Mouse (Mus musculus): ENCODE results near the gene Gm20388. TPM values are rescaled to one million over a fixed set of nuclear protein-coding genes. Genes with fewer than 3 reads are reported as not detected.

Gm20388 gene
- total RNA-seq, 2 experiments from 2014 or later = 18.5 to 23.8 TPM

DNA sequence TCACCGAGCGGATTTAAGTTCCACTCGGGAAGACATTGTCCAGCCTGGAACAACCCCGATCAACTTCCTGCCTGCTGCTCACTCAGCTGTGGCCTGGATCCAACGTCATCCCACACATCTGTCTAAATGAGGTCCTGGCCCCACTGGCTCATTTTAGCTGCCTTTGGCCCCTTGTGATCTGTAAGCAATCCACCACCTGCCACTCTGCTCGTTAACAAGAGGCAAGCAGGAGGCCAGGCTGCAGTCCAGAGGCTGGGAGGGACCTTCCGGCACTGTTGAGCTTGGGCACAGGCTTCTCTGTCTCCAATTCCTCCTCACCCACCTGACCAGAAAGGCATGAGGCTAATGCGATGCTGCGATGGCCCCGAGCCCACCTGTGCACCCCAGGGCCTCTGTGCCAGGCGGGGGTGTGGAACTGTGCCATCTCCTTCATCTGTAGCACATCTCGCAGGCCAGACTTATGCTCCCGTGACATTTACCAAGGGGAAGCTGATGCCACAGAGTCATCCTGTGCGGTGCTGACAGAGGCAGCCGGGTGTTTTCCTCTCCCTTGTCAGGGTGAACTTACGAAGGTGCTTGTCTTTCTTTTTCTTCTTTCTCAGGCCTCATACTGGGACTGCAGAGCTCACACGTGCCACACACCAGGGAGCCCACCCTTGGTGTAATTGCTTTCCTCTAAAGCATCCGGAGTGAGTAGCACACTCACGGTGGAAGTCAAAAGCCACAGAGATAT, 157.5 kb downstream of the Gm20388 start:
- ATAC-seq (replicated peaks; ENCODE audit: poor library complexity, severe bottlenecking) = no peak

DNA sequence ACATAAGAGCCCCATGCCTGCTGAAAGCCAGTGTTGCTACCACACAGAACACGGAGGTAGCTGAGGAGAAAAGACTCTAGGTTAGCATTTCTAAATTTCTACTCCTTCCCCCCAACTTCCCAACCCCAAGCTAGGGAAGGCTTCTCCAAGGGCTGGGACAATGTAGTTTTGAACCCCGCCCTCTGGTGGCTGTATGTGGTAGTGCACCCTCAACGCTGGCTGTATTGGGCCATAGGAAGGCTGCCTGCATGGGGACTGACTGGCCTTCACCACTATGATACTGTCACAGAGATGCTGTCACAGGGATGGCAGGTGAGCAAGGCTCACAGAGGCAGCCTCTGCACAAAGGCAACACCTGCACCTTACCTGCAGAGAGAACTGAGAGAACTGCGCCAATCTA, 161.0 kb downstream of the Gm20388 start:
- peak; percentile 83 for ATAC-seq (replicated peaks; ENCODE audit: poor library complexity, severe bottlenecking)

DNA sequence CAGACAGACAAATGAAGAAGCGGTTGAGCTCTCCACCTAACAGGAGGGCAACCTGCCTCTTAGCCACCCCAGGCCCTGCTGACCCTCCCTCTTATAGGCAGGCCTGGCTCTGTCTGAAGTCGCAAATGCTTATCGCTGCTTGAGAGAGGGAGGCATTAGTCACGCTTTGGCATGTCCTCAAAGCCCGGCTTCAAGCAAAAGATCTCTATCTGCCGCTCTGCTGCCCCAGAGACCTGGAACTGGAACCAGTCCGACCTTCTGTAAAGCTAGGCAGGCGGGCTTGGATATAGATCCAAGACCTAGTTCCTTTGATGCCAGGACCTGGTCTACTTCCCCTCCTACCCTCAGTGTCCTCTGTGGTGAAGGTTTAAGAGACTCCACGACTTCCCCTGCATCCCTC, 161.6 kb downstream of the Gm20388 start:
- no peak for ATAC-seq (replicated peaks; ENCODE audit: poor library complexity, severe bottlenecking)

DNA sequence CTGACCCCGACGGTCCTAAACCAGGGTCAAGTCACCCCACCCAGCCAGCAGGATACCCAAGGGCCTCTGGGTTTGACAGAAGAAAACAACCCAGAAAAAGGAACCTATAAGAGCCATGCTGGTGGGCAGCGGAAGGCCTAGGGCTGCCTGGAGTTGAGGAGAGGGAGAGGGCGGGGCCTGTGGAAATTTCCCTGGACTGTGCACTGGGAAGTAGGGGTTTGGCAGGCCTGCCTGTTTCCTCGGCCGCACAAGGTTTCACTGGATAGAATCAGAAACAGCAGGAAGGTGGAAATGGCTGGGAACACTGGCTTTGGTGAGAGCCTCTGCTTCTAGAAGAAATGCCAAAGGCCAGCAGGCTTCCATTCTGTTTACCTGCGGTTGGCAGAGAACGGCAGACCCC, 162.2 kb downstream of the Gm20388 start:
- no peak for ATAC-seq (replicated peaks; ENCODE audit: poor library complexity, severe bottlenecking)

DNA sequence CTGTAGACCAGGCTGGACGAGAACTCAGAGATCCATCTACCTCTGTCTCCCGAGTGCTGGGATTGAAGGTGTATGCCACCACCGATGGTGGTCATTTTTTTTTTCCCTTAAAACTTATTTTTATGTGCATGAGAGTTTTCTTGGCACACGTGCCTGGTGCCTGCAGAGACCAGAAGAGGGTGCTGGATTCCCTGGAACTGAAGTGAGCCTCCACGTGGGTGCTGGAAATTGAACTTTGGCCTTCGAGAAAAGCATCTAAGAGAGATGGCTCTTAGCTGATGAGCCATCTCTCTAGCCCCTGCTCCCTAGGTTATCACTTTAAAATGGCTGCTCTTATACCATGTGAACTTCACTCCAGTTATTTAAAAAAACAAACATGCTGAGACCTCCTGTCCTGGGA, 163.9 kb downstream of the Gm20388 start:
- no peak for ATAC-seq (replicated peaks; ENCODE audit: poor library complexity, severe bottlenecking)

DNA sequence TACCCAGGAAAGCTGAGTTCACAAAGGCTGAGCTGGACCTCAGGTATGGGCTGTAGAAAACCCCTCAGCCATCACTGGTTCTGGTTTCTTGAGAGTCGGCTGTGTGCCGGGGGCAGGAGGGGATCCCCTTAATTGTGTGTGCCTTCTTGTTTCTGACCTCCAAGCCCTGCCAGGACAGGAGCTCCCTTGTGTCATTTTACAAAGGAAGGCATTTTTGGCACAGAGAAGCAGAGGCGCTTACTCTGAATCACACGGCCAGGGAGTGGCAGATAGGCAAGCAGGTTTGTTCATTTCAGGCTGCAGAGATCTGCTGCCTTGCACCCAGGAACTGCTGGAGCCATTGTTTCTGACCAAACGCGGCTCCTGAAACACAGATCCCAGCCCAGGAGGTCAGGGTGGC, 164.7 kb downstream of the Gm20388 start:
- no peak for ATAC-seq (replicated peaks; ENCODE audit: poor library complexity, severe bottlenecking)

DNA sequence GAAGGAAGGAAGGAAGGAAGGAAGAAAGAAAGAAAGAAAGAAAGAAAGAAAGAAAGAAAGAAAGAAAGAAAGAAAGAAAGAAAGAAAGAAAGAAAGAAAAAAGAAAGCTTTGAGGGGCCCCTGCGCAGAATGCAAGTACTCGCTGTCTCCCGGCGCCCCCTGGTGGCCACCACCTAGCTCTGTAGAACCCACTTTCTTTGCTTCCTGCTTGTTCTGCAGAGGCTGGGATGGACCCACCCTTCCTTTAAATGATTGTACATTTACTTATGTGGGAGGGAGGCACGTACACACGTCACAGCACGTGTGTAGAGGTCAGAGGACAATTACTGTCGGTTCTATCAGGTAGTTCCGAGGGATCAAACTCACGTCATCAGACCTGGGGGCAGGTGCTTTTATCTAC, 167.4 kb downstream of the Gm20388 start:
- peak; percentile 77 for ATAC-seq (replicated peaks; ENCODE audit: poor library complexity, severe bottlenecking)

DNA sequence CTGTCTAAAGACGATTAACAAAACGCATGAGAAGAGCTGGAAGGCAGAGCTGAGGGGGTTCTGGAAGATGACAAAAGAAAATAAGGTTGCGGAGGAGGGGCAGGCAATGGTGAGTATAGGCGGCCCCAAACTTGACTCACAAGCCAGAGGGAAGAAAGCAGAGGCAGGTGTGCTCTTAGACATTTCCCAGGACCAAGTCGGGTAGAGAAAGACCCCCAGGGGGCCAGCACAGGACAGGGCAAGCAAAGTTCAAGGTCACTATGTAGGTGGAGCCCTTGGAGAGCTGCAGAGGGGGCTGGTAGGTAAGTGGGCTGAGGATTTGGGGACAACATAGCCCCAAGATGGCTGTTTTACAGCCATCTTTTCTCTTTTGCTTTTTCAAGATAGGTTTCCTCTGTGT, 168.7 kb downstream of the Gm20388 start:
- ATAC-seq (replicated peaks; ENCODE audit: poor library complexity, severe bottlenecking) = no peak

DNA sequence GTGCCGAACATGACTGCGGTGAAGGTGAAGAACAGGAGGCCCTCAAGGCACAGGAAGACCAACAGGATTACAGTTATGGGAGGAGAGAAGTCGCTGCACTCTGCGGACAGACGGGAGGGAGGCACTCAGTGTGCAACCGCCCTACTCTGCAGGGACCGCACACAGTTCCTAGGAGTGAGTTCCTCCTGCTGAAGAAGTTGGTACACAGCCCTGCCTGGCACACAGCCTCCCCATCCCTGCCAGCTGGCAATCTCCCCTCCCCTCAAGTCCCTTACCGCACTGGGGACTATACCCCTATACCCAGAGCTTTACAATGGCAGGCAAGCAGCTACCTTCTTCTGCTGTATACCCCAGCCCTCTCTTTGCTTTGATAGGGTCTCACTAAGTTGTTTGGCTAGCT, 172.6 kb downstream of the Gm20388 start:
- no peak for ATAC-seq (replicated peaks; ENCODE audit: poor library complexity, severe bottlenecking)

DNA sequence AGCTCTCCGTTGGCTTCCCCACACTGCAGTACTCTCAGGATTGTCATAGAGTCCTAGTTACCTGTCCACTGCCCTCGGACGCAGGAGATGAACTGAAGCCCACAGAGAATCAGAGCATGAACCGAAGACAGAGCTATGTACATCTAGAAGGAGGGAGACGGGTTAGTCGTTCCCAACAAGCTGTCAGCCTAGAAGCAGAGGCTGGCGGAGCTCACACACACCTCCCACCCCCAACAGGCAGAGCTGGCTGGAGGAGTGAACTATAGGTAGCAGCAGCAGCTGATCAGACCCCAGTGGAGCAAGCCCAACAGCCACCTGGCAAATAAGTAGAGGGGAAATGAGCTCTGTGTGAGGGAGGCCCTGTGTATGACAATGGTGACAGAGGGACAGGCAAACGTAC, 174.1 kb downstream of the Gm20388 start:
- ATAC-seq (replicated peaks; ENCODE audit: poor library complexity, severe bottlenecking) = no peak

DNA sequence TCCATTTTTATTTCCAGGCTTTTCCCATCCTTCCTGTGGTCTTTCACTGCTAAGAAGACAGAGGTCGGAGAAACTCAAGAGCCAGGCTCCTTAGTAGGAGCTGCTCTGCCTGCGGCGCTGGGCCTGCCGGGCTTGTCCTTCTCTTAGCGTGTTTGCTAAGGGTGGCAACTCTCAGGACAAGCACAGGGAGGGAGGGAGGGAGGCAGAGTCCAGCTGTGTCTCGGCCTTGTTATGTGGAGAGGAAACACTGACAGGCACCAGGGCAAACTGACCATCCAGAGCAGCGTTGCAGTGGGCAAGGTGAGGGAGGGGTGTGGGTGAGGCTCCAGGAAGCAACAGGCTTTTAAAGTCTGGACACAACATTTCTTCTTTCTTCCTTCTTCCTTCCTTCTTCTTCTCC, 178.9 kb downstream of the Gm20388 start:
- no peak for ATAC-seq (replicated peaks; ENCODE audit: poor library complexity, severe bottlenecking)

DNA sequence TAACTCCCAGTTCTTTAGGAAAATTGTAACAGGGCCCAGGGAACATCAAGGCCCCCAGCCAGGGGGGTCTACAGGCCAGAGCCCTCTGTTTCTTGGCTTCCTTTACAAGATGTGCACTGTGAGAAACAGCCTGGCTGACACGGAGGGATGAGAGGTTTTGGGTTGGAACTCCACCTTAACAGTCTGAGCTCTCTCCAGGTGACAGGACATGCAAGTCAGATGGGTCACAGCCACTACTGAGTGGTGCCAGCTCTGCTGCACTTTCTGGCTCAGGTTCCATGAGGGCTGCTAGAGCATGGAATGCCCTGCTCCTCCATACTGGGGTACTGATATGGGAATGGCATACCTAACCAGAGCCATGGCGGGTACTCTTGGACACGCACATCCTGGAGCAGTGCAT, 180.4 kb downstream of the Gm20388 start:
- no peak for ATAC-seq (replicated peaks; ENCODE audit: poor library complexity, severe bottlenecking)

DNA sequence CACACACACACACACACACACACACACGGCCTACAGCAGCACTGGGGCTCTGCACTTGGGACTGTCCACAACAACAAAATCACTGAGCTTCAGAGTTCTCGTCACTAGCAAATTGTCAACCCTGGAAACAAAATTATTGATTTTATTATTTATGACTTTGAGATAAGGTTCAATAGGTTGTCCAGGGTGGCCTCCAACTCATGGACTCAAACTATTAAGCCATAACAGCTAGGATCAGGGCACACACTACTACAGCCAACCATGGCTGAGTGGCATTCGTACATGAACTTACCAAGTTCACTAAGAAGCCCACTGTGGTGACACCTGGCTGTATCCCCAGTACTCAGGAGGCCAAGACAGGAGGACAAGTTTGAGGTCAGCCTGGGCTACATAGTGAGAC, 182.5 kb downstream of the Gm20388 start:
- no peak for ATAC-seq (replicated peaks; ENCODE audit: poor library complexity, severe bottlenecking)

DNA sequence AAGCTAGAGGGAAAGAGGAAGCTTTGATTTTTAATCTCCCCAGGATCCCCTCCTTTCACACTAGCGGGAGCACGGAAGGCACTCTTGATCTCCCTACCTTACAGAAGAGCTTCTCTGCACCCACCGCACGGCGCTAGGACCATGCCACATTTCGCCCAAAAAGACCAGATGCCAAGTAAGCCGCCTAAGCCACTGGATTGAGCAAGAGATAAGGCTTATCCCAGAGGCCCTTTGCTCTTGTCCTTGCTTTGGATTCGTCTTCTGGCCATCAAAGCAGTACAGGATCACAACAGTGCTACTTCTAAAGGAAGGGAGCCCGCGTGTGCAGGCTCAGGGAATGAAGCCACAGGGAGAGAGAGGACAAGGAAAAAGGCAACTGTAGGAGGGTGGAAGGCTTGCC, 184.2 kb downstream of the Gm20388 start:
- no peak for ATAC-seq (replicated peaks; ENCODE audit: poor library complexity, severe bottlenecking)

DNA sequence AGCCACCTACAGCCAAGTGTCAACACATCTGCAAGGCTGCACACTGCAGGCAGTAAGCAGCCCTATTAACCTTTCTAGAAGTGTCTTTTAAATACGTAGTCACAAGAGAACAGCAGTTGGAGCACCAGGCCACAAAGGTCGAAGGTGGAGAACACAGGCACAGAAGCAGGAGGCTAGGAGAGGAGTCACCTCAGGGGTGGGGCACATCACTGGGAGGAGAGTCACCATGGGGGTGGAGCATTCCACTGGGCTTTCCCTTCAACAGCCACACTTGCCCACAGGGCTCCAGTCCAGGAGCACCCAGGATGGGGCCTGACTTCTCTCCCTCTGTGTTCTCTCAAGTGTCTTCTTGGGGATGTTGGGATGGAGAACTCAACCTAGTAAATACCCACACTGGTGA, 185.8 kb downstream of the Gm20388 start:
- no peak for ATAC-seq (replicated peaks; ENCODE audit: poor library complexity, severe bottlenecking)

DNA sequence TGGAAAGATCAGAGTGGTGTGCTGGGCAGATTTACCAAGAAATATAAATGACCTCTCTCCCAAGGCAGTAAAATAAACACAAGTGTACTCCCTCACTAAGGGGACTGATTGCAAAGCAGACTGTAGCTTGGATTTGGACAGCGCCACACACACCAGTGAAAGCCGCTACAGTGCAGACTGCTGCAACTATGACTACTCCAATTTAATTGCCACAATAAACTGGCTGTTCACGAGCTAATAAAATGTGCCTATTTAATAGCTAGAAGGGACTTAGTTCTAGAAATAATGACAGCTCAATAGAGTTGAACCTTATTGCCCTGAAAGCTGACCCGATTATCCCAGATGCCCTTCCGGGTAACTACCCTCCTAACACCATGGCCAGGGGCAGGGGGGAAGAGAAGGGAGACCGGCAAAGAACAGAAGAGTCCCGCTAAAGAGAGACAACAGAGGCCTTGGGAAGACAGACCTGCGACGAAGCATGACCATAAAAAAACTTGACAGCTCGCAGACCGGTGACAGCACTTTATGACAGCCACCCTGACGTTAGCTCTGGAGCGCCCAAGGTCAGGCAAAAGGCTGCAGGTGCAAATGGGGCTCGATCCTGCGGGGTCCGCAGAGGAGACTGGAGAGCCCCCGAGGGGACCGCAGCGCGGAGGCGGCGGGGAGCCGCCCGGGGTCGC, 189.9 kb downstream of the Gm20388 start:
- 0 out of 2 replicates have a peak, but pooled peaks have one; percentile 22 for ATAC-seq (replicated peaks; ENCODE audit: poor library complexity, severe bottlenecking)

DNA sequence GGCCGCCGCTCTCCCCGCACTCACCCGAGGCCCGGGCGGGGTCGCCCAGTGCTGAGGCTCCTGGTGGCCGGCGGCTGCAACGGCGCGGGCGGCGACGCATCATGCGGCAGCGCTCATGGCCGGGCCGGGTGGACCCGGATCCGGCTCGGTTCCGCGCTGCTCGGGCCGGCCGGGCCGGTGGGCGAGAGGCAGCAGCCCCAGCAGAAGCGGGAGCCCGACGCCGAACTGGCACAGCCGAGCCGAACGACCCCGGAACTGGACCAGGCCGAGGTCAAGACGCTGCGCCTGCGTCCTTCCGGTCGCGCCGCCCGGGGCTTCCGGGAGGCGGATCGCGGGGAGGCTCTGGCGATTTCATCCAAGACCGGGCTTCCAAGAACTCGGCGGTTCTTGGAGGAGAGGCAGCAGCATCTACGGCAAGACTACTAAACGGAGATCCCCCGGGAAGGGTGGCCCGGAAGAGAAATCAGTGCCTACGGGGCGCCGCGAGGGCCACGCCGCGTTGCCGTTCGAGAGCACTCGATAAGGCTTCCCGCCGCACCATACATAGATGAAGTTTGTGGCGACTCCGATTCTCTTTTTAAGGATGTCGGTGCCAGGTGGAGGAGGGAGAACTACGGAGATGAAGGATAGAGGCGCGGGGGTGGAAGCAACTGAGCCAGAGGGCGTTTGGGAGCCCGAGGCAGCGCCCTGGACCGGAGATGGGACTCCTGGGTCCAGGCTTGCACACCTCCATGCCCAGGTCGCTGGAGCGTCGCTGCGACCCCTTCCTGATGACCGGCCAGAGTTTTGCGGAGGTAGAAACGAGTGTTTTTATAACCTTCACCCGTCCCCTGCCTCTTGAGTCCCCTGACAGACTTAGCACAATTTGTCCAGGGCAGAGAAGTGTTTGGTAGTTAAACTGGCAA, 190.7 kb downstream of the Gm20388 start, which contains the start of gene Zdhhc7:
Gene Zdhhc7, minus strand, starts transcription at position 415 of the 905 bp plus-strand sequence.
- ATAC-seq (replicated peaks; ENCODE audit: poor library complexity, severe bottlenecking) = peak; percentile 75

DNA sequence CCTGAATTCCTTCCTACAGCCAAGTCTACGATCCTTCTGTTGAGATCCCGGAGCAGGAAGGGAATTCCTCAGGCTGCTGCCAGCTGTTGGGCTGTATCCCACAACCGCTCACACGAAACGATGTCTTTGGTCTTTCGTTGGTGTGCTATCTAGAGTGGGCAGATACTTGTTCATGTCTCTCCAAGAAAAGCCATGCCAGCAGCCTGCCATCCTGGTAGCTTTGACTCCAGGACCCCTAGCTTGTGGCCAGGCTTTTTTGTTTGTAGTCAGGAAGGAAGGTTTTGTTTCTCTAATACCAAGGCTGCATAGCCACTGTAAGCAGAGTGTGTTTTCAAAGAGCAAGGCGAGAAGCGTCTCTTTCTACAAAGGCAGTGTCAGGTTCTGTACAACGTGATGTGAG, 193.3 kb downstream of the Gm20388 start:
- no peak for ATAC-seq (replicated peaks; ENCODE audit: poor library complexity, severe bottlenecking)

DNA sequence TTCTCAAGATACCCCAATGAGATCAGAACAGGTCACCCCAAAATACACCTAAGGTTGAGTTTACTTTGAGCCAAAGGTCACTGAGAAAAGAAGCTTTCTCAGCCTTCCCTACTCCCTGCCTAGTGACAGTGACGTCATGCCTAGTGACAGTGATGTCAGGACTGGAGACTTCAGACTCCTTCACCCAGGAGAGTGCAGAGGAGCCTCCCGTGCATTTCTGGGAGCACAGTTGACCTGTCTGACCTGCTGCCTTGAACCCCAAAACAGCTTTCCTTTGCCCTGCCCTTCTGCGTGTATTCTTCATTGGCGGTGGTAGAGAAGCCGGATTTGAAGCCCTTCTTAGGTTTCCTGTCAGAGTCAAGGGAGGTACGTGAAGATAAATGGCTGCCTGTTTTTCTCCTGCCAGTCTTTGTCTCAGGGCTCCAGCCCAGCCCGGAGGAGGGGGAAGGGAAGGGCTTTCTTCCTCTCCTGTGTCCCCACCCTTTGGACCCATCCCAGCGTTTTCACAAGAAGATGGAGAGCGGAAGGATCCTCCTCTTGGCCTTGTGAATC, 194.2 kb downstream of the Gm20388 start:
- ATAC-seq (replicated peaks; ENCODE audit: poor library complexity, severe bottlenecking) = no peak

DNA sequence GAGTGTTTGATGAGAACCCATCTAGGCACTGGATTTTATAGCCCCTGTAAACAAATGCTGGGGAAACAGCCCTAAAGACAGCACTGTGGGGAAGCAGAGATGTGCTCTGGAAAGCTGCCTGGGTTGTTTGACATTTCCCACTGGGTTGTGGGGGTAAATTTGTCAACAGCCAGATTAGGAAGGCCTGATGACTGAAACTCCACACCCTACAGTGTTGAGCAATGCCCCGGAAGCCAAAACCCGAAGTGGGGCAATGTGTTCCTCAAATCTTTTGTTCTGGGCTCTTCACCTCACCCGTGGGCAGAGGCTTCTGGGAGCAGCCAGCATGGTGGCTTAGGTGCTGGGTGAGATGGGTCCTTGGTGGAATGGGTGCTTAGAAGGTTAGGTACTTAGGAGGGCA, 198.5 kb downstream of the Gm20388 start:
- peak; percentile 64 for ATAC-seq (replicated peaks; ENCODE audit: poor library complexity, severe bottlenecking)

DNA sequence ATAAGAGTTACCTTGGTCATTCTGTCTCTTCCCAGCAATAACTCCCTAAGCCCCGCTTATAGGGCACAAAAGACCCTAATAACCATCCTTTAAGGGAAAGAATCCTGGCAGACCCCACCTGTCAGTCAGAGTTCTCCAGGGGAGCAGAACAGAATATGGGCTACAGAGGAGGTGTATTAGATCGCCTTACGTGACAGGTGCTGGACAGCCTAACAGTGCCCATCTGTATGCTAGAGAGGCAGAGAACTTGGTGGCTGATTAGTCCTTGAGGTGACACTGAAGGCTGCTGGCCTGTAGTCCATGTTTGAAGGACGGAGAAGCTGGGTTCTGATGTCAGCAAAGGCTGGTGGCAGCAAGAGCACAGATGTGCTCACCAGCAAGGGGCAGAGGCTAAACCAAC, 200.3 kb downstream of the Gm20388 start:
- ATAC-seq (replicated peaks; ENCODE audit: poor library complexity, severe bottlenecking) = no peak
